Mouse (Mus musculus) olfactory bulb, adult 2 months (tissue): ENCODE results near the gene Ptprn.

Experiments used
- CTCF ChIP-seq: fragments of 200-500 bp; IDR thresholded peaks from 2 replicates; pipeline ENCODE4 v1.5.1; 2012; ENCODE audit warnings: low read depth, mild to moderate bottlenecking, low read length, moderate library complexity; ENCODE audit not compliant: insufficient read depth
- POLR2A ChIP-seq: fragments of 200-500 bp; IDR thresholded peaks from 2 replicates; pipeline ENCODE4 v1.6.1; 2012; ENCODE audit warnings: mild to moderate bottlenecking, low read depth, low read length, moderate library complexity; ENCODE audit not compliant: insufficient read depth

- no peak for TF ChIP-seq CTCF
- TF ChIP-seq POLR2A: no peak
Measured at GRCm38 (mm10) chr1:75283017-75283416, 18.7 kb upstream of the Ptprn start.
